Mouse (Mus musculus) hindbrain, embryonic 14.5 days (tissue): Measurements from ENCODE around the gene Nucb2. TPM values are rescaled to one million over a fixed set of nuclear protein-coding genes. Genes with fewer than 3 reads are reported as not detected.

Source experiments
- ATAC-seq: fragments of 200-750 bp; cut with Nextera tagmentation; 2 replicates; pipeline ENCODE4 v1.8.0; 2017; ENCODE audit warnings: moderate number of reproducible peaks, mild to moderate bottlenecking, moderate TSS enrichment, moderate library complexity; ENCODE audit not compliant: low FRiP score
- DNase-seq: peaks from one replicate; pipeline ENCODE4 v3.0.0-alpha.2; 2015; ENCODE audit warnings: low spot score
- H3K27ac ChIP-seq: fragments of 300-500 bp; sonication (generic); 2 replicates; pipeline ENCODE4 v1.5.1; 2014; ENCODE audit warnings: mild to moderate bottlenecking, moderate library complexity
- H3K27me3 ChIP-seq: fragments of 300-500 bp; sonication (generic); 2 replicates; pipeline ENCODE4 v1.6.1; 2014; ENCODE audit warnings: mild to moderate bottlenecking, low read length, mixed read lengths; ENCODE audit not compliant: control insufficient read depth, insufficient read depth
- H3K36me3 ChIP-seq: fragments of 300-500 bp; sonication (generic); replicated peaks from 2 replicates; pipeline ENCODE4 v1.6.1; 2014; ENCODE audit not compliant: control insufficient read depth, insufficient read depth
- H3K4me1 ChIP-seq: fragments of 300-500 bp; sonication (generic); replicated peaks from 2 replicates; pipeline ENCODE4 v1.6.1; 2014; ENCODE audit warnings: antibody characterized with exemption, low read length, mixed read lengths; ENCODE audit not compliant: control insufficient read depth, insufficient read depth
- H3K4me2 ChIP-seq: fragments of 300-500 bp; sonication (generic); replicated peaks from 2 replicates; pipeline ENCODE4 v1.6.1; 2014; ENCODE audit warnings: mild to moderate bottlenecking, moderate library complexity
- H3K4me3 ChIP-seq: fragments of 300-500 bp; sonication (generic); replicated peaks from 2 replicates; pipeline ENCODE4 v1.5.1; 2014; ENCODE audit warnings: mild to moderate bottlenecking, low read length
- H3K9ac ChIP-seq: fragments of 300-500 bp; sonication (generic); 2 replicates; pipeline ENCODE4 v1.6.1; 2014
- H3K9me3 ChIP-seq: fragments of 300-500 bp; sonication (generic); 2 replicates; pipeline ENCODE4 v1.6.1; 2016; ENCODE audit warnings: low read length; ENCODE audit not compliant: control insufficient read depth
- polyA plus RNA-seq: library from polyadenylated mRNA; unstranded; fragments of >200 nt; fragmentation: Nextera tagmentation; extraction: Ambion mirVana; gene quantifications from 2 replicates; pipeline ENCODE4 v1.2.1, GENCODE M21; 2014

The Nucb2 gene
- polyA plus RNA-seq, 1 experiment from 2014 or later = 26.6 TPM

- ATAC-seq = no peak
- H3K4me3 ChIP-seq = no peak overlapping the region
- H3K4me2 ChIP-seq = no peak overlapping the region
- no peaks in the 10 kb centered on the region for H3K4me1 ChIP-seq
- H3K9me3 ChIP-seq = no peaks in the 10 kb centered on the region
- DNase-seq = no peak
- H3K36me3 ChIP-seq = no peaks in the 10 kb centered on the region
- H3K9ac ChIP-seq = no peak overlapping the region
- no peaks in the 10 kb centered on the region for H3K27me3 ChIP-seq
- H3K27ac ChIP-seq = no peak overlapping the region
Observed at GRCm38 (mm10) chr7:116574551-116574950, 70.4 kb downstream of the Nucb2 start.

Other genes with a start within 250 kb of the Nucb2 start
- 5.6 and 7.3 TPM in 2 replicates for gene Plekha7, start 196.0 kb upstream of the Nucb2 start, polyA plus RNA-seq
- 499 and 625 TPM in 2 replicates for gene Rps13, start 170.2 kb upstream of the Nucb2 start, polyA plus RNA-seq
- 15.8 and 17.0 TPM in 2 replicates for gene Pik3c2a, start 60.9 kb upstream of the Nucb2 start, polyA plus RNA-seq